Mouse (Mus musculus) spleen, postnatal 36 days (tissue): ENCODE measurements around the gene Hoxc4.

Experiments used
- DNase-seq, 2 experiments: peaks; one replicate each; pipeline ENCODE4 v3.0.0; 2022; ENCODE audit warnings: low spot score in 2 of 2, mixed read lengths in 1 of 2

Gene Hoxc4

DNA sequence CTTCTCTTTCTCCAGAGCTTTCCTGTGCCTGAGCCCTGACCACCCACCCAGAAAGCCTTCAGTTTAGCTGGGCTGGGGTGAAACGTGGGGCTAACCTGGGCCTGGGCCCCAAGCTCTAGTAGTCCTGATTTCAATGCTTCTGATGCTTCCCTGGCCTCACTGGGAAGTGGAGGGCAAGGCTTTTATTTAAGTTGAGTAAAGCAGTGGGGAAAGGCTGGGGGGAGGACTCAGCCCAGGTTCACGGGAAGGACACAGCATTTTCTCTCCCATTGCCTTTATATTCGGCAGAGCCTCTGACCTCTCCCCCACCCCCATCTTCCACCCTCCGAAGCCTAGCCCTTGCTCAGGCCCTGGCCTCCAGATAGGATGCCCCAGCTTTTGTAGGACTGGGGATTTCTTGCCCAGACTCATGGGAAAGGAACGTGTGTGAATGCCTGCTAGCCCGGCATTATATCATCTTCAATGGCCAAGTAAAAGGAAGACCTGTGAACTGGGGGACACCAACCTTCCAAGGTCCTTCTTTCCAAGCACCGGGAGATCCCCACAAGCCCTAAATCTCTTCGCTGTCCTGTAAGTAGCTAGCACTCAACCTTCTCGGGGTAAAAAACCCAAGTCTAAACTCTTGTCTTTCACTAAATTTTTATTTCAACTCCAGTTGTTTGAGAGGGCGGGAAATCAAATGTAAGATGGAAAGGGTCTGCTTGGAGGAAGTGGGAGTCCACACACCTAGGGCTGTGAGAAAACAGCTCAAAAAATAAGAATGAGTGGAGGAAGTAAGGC lies 20.2 kb downstream of the Hoxc4 start:
- DNase-seq: no peak

DNA sequence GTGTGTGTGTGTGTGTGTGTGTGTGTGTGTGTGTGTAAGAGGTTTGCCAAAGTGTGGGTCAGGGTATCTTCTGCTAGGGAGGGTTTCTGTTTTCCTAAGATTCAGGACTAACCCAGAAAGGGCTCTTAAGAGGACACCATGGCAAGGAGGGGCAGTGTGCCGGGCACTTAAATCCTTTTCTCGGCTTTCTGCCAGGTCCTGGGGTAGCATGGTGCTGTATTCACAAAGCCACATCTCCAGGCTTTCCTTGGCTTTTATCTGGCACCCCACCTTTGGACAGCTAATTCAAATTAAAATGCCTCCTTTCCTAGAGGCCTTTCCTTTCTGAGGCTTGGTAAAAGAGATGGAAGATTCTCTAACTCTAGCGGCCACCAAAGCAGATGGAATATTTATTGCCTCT lies 20.9 kb downstream of the Hoxc4 start:
- DNase-seq: no peak

GRCm38 (mm10) chr15:103040601-103041000 lies 21.9 kb downstream of the Hoxc4 start:
- no peak for DNase-seq

DNA sequence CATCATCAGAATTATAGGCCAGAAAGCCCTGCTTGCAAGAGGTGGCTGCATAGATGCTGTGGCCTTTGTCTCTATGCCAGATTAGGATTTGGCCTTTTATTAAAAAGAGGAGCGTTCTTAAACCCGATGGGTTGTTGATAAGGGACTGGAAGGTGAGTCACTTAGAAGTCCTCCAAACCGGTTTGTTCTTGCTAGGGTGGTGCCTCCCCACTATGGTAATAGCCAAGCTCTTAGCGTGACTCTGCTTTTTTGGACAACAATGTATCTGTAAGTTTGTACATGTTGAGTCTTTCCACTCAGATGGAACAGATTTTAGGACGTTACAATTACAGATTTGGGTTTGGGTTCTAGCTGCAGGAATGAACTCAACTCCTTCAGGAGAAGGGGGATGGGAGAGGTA lies 22.9 kb downstream of the Hoxc4 start:
- no peak for DNase-seq

DNA sequence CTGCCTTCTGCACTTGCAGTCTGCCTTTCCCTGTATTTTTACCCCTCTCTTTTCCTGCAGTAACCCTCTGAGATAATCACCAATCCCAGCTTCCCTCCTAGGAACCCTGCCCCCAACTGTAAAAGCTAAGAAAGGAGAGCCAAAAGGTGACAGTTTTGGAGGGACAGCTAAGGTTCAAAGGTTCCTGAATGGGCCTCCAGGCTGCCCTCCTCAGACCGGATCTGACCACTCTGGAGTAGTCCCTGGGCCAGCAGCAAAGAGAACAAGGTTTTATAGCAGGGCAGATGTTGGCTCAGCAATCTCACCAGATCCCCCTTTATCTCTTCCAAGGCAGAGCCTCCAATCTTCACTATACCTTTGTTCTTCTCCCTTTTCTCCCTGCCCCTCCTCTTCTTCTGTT lies 23.5 kb downstream of the Hoxc4 start:
- no peak for DNase-seq

DNA sequence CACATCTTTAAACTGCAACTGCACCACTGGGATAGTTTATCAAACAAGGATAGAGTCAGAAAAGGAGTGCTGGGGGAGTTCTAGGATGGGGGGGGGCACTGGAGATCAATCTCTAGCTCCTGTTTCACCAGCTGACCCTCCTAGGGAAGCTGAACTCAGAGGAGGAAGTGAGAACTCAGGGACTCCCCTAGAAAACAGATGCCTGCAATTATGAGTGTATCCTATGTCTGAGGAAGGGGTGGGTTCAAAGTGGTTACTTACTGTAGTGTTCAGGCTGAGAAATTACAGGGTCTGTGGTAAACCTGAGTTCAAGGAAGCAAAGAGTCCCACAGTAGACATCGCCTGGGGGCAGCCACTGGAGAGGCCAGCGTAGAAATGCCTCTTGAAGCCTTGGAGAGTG lies 32.9 kb downstream of the Hoxc4 start:
- no peak for DNase-seq

DNA sequence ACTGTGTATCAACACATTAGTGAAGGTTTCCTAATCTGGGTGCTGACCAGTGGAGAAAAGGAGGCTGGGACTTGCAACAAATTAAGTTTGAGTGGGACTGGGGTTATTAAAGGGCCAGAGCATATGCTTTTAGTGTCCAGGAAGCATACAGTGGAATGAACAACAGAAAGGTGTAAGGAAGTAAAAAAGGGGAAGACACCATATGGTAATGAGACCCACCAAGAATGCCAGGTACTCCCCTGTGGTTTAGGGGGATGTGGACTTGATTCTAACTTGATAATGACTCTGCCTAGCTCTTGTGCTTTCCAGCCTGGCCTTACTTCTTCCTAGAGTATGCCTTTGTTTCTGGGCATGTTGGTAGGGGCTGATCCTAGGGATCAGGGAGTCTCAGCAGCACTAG lies 34.5 kb downstream of the Hoxc4 start:
- DNase-seq: no peak

DNA sequence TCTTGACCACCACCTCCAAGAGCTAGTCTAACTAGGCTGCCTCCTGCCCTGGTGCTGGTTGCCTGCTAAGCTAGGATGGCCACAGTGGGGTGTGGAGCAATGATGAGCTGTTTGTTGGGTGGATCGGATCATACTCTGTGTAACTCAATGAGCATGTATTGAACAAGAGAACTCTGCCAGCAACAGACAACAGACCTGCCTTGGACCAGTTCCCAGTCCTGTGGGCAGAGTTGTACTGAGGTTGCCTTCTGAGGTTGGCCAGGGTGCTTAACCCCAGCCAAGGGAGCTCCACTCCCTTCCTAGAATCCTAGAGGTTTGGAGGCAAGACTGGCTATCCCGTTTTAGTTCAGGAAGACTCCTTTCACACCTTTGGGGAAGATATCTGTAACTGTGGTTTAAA lies 37.7 kb downstream of the Hoxc4 start:
- no peak for DNase-seq

DNA sequence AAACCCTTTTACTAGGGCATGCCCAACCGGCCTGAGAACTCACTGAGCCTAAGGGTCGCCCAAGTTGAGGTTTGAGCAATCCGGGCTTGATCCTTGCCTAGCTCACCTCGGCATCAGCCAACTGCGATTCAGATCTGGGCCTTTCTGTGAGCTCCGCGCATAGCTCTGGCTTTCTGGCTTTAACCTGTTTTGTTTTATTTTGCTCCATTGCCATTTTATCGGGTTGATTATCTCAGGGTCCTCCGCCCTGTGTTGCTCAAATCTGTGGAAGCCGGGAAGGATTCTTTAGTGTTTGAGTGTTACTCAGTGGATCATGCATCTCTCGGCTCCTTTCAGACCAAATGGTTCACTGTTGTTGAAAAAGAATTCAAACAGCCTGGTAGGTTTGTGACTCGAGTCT lies 40.0 kb downstream of the Hoxc4 start:
- DNase-seq: no peak

DNA sequence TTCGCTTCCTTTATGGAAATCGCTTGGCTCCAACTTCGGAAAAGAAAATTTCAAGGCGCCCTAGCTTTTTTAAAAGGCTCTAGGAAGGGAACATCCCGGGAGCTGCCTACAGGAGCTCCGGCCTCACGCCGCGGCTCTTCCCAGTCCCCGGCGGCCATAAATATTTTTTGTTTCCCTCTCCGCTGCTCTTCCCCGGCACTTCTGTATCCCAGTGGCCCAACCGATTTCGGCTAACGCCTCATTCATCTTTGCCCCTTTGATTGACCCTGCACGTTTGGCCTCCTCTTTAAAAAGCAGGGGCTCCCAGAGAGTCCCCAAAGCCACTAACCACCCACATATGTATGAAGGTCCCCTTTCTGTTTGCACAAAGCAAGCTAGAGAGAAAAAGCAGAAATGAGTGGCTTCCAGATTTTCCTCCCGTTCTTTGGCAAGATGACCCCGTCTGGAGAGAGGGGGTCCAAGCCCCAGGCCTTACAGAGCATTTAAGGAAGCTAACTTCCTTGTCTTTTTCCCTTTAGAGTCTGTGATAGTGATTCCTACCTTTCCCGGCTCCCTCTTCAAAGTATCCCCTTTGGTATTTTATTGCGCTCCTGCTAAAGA lies 40.8 kb downstream of the Hoxc4 start:
- DNase-seq: no peak

DNA sequence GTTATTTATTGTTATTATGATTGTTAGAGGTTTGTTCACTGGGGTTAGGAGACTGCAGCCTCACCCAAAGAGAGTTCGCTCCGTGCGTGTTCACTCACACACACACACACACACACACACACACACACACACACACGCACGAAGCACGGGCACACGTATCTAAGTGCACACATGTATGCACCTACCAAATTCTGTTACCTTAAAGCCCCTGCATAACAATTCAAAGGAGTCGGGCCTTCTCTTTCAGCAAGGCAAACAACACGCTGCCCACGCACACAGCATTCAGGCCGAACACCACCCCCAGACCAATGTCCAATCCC lies 41.2 kb downstream of the Hoxc4 start:
- DNase-seq: no peak

DNA sequence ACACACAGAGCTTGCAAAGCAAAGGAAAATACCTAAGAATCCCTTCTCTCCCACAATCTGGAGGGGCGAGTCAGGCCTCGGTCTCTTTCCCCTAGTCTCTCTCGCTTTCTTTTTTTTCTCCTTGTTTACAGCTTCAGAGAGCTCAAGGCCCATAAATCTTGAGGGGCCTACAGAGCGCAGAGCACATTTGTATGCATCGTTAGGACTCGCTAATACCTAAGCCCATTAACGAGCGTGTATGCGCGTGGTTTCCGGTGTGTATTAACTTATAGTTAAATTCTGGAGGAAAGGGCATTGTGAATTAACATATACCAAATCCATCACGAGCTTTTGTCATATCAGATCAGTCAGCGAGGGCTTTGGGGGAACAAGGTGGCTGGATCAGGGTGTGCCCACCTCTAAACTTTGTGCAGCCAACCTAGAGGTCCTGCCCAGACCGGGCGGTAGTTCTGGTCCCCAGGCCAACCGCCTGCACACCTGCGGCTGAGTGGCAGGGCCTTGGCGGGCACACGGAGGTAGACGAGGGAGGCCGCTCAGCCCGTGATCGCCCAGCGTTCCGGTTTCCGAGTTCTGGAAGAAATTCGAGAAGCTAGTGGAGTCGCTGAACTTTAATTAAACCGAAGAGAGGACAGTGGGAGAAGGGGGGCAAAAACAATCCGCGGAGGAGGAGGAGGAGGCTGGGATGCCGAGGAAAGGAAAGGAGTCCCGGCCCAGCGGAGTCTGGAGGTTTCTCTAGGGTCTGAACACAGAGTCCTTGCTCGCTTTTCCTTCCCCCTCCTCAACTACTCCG lies 41.8 kb downstream of the Hoxc4 start:
- no peak for DNase-seq

GRCm38 (mm10) chr15:103061131-103061825 lies 42.5 kb downstream of the Hoxc4 start:
- no peak for DNase-seq

DNA sequence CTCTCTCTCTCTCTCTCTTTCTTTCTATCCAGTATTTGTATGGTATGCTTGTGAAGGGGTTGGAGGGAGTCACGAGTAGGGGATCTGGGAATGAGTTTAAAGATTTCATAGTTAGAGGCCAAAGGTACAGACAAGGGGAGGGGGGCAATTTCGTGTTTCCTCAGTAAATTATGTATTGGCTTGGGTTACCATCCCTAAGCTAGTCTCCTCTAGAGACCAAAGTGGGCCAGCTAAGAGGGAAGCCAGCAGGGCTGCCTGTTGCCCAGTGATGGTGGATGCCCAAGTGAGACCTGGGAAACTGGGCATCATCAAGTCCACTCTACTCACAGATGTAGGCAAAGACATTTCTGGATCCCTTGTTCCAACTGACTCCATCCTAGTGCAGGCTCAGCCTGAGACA lies 43.3 kb downstream of the Hoxc4 start:
- DNase-seq: no peak

DNA sequence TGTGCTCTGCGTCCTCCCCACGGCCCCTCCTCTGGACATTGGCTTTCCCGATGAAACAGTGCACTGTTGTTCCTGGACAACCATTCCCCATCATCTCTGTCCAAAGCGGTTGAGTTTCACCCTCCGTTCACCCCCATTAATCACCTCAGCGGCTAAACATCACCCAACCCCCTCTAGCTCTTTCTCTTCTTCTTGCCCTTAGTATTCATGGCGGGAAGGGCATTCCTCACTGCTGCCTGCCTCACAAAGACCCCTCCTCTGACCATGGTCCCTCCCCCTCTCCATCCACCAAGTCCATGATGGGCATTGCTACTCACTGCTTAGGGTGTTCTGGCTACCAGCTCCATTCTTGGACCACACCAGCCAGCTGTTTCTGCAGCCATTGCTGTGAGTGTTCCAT lies 46.9 kb downstream of the Hoxc4 start:
- no peak for DNase-seq

DNA sequence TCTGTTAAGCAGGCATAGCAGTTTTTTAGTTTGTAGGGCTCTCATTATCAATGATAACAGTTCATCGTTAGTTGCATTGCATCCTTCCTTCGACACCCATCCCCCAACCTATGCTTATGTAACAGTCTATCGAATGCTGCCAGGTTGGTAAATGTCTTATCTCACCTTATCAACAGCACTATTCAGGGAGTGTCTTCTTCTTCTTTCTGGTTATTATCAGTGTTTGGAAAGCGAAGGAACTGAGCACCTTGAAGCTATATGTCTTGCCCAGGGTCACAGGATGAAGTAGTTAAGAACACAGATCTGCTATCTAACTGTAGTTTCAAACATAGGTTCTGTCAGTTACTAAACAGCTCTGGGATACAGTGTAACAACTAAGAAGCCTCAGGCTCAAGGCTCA lies 49.0 kb downstream of the Hoxc4 start:
- no peak for DNase-seq

- no peak for DNase-seq
Observed at GRCm38 (mm10) chr15:103069173-103069572, 50.4 kb downstream of the Hoxc4 start.

DNA sequence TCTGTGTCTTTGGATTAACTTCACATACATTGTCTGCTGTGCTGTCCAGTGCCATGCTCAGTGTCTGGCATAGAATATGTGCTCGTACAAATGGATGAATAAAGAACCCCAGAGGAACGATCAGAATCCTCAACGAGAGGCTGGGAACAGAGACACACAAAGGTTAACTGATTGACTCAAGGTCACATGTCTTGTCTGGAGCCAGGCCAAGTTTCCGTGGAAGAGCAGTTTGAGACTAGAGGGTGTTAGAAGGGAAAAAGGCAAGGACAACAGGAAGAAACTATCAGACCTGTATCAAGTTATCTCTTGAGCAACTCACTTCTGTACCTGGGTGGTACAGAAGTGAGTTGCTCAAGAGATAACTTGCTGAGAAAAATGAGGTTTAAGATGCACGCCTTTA lies 52.5 kb downstream of the Hoxc4 start:
- no peak for DNase-seq

GRCm38 (mm10) chr15:103074663-103075415 lies 56.1 kb downstream of the Hoxc4 start:
- no peak for DNase-seq

GRCm38 (mm10) chr15:103077673-103078072 lies 58.9 kb downstream of the Hoxc4 start:
- no peak for DNase-seq

DNA sequence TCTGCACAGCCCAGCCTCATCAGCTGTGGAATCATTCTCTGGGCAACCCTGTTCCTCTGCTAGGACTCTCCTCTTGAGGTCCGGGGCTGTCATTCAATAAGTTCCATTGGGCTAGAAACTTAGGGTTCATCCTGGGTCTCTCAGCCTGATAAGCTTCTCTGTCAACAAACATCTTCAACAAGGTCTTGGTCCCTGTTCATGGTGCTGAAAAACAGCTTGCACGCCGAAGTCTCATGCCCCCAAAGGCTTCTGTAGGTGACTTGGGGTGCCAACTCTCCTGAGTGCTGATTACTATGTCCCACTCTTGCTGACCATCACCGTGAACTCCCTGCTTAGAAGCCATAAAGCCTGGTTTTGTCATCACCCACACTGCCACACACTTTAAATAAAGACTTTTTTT lies 63.9 kb downstream of the Hoxc4 start:
- no peak for DNase-seq

DNA sequence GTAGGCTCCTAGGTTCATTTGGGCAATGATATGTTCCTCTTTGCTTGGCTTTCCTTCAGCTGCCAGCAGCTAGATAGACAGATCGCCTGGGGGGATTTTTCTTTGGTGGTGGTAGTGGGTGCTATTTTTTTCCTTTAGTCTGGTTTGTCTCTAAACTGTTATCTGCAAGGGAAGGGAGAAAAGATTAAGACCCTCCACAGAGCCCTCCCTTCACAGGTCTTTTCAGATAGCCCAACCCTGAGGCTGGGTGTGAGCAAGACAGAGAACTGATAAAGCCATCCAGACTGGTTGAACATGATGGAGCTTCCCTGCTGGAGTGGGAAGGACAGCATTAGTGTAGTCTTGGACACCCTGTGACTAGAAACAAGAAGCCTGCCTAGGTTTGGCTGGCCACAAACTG lies 64.9 kb downstream of the Hoxc4 start:
- DNase-seq: no peak
